Mouse (Mus musculus): ENCODE results near the gene Mok. TPM values are rescaled to one million over a fixed set of nuclear protein-coding genes. Genes with fewer than 3 reads are reported as not detected.

Mok gene
- total RNA-seq, 2 experiments from 2014 or later, result 13.2 to 16.5 TPM

DNA sequence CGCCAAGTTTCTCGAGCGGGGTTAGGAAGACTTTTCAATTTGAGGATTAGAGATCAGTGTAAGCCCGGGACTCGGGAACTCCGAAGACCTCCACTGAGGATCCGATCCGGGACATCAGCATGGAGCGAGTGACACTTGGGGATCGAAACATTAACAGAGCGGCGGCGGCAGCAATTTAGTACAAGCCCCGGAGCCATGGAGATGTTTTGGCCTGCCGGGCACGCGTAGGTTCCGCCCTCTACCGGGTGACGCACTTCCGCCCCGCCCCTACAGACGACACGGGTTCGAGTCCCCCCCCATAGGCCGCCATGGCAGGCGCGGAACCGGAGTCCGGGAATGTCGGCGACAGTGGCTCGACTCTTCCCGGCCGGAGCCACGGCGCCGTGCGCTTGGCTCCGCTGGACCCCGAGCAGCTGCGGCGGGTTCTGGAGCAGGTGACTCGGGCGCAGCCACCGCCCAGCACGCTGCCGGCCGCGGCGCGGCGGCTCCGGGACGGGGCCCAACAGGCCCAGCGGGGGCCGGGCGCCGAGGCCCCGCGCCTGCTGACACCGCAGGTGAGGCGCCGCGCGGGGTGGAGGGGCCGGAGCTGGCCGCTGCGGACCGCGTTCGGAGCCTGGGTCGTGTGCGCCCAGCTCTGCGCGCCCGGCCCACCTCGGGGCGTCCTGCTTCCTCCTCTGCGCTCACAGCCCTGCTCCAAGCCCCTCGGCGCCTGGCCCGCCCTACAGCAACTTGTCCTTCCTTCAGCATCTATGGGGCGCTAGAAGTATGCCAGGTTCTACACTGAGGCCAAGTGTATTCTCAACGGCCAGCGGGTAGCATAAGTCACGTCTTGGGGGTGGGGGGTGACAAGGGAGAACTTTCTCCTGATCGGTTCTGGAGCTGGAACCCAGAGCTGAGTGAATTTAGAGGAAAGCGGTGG, 9.5 kb upstream of the Mok start, which contains the start of gene Zfp839:
TSS of gene Zfp839 (plus strand) at position 244 of the 919 bp plus-strand sequence.
- DNase-seq, result peak; percentile 85
- intact Hi-C loops (cut with DNase I), result no loop called here

DNA sequence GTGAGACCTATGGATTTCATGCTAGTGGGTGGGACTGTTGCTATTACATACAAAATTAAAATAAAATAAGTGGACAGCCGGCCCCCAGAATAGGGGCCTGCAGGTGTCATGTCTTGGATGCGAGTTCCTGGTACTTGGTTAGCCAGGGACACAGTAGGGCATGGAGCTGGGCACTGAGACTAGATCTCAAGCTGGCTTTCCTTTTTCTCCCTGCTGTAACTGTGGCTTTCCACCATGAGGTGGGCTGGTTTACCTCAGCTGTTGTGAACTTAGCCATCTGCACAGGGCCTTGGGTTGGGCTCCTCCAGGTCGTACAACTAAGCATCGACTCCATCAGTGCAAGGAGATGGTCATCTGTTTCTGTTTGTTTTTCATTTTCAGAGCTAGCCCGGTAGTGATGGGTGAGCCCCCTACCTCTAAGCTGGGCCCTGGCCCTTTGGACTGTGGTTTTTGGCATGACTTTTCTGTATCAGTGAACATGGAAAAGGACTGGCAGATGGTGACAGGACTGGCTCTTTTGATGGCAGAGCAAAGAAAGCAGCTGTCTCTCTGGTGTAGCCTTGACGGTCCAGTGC, 5.5 kb upstream of the Mok start:
- intact Hi-C loops (cut with DNase I), result loop anchor here (10.0 kb wide), 2 partner anchors 111 to 231 kb away; partner anchors contain the start of gene Wdr20
- peak; percentile 36 for DNase-seq

DNA sequence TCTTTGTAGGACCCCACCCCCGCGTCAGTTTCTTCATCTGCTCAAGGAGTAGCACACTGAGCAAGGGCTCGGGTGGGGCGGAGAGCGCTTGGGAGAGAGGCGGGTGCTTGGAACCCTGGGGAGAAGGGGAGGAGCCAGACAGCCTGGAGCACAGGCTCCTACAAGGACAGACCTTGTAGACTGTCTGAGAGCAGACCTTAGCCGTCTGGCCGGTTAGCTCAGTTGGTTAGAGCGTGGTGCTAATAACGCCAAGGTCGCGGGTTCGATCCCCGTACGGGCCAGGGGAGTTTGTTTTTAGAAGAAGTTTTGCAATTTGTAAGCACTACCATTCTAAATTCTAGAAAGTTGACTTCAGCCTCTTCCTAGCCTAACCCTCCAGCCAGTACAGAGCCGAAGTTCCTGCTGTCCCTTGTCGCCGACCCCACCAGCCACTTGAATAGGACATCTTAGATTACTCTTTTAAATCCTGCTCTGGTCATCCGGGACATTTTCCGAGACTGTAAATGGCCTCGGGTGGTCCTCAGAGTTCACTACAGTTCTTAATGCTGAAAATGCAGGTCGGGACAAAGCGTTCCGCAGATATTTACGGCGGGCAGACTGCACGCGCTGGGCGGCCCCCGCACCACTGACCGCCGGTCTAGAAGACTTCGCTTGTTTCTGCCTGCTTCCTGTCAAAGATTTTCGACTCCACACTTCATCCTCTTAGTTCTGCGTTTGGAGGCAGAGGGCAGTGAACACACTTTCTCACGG, 4.6 kb upstream of the Mok start:
- intact Hi-C loops (cut with DNase I), result loop anchor here (10.0 kb wide), 2 partner anchors 111 to 231 kb away; partner anchors contain the start of gene Wdr20
- DNase-seq, result peak; percentile 78

GRCm38 (mm10) chr12:110844227-110845130, 3.7 kb upstream of the Mok start:
- intact Hi-C loops (cut with DNase I), result loop anchor here (5.0 to 10.0 kb wide), 4 partner anchors 110 to 427 kb away; partner anchors contain the start of gene Wdr20

DNA sequence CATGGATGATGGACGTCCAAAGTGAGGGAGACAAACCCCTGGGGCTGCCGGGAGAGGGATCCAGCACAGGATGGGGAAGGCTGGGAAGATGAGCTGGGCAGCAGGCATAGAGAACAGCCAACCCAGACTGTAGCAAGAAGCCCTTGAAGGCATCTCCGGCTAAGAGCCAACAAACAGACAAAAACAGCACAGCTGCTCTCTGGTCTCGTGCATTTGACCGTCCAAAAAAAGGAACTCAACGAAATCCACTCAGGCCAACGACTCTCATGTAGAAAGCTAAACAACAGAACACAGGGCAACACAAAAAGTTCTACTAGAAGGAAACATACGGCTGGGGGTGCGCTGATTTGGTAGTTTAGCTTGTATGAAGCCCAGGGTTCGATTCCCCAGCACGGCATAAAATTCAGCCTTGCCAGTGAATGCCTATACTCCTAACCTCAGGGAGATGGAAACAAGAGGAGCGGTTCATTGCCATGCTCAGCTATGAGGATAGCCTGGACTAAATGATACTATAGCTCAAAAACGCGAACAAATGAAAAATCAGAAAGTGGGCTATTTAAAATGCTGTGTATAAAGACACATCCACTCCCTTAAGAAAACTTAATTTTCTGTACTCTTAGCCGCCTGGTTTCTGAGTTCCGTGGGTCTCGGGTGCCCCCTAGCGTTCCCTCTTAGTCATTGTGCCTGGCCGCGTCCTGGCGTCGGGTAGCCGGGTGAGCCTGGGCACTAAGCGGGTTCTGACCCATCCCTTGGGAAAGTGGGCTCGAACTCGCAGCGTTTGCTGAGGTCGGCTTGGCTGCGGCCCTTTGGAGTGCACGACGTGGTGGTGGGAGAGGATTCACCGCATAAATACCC, 2.7 kb upstream of the Mok start:
- peak; percentile 78 for DNase-seq
- intact Hi-C loops (cut with DNase I), result loop anchor here (5.0 to 10.0 kb wide), 4 partner anchors 109 to 426 kb away; partner anchors contain the start of gene Wdr20

More at GRCm38 (mm10) chr12:110844227-110845130, 3.7 kb upstream of the Mok start:
- DNase-seq, result no peak

GRCm38 (mm10) chr12:110841731-110842493, 1.2 kb upstream of the Mok start:
- intact Hi-C loops (cut with DNase I), result loop anchor here (5.0 to 10.0 kb wide), 4 partner anchors 107 to 425 kb away; partner anchors contain the start of gene Wdr20
- no peak for DNase-seq

DNA sequence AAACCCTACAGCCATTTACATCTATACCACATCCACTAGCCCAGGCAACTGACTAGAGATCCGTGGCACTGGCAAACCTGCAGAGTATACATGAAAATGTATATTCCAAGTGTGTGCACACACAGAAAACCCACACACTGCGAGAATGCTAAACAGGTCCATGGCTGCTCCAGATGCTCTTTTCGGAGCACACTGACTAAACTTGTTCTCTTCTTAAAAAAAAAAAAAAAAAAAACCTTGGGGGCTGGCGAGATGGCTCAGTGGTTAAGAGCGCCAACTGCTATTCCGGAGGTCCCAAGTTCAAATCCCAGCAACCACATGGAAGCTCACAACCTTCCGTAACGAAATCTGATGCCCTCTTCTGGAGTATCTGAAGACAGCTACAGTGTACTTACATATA, 2.9 kb downstream of the Mok start:
- intact Hi-C loops (cut with DNase I), result no loop called here
- no peak for DNase-seq

GRCm38 (mm10) chr12:110837192-110837841, 3.4 kb downstream of the Mok start:
- intact Hi-C loops (cut with DNase I), result no loop called here
- no peak for DNase-seq

- no peak for DNase-seq
- intact Hi-C loops (cut with DNase I), result no loop called here
Observed at GRCm38 (mm10) chr12:110836729-110837128, 4.0 kb downstream of the Mok start.

GRCm38 (mm10) chr12:110835182-110835581, 5.6 kb downstream of the Mok start:
- intact Hi-C loops (cut with DNase I), result no loop called here

DNA sequence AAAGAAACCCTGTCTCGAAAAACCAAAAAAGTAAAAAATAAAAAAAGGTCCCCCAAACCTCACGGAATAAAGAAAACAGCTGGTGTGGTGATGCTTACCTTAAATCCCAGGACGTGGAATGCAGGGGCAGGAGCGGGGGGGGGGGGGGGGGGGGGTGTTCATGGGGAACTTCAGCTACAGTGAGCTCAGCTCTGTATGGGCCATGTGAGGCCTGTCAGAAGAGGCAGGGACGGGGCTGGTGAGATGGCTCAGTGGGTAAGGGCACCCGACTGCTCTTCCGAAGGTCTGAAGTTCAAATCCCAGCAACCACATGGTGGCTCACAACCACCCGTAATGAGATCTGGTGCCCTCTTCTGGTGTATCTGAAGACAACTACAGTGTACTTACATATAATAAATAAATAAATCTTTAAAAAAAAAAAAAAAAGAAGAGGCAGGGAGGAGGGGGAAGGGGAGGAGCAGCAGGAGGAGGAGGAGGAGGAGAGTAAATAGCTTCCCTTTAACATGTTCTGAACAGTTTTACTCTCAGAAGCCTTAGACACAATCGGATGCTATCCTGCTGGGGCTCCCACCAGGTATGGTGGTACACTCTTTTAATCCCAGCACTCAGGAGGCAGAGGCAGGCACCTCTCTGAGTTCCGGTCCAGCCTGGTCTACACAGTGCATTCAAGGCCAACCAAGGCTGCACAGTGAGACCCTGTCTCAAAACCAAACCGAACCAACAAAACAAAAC, 10.3 kb downstream of the Mok start:
- no peak for DNase-seq
- intact Hi-C loops (cut with DNase I), result no loop called here

More at GRCm38 (mm10) chr12:110835182-110835581, 5.6 kb downstream of the Mok start:
- DNase-seq, result no peak

DNA sequence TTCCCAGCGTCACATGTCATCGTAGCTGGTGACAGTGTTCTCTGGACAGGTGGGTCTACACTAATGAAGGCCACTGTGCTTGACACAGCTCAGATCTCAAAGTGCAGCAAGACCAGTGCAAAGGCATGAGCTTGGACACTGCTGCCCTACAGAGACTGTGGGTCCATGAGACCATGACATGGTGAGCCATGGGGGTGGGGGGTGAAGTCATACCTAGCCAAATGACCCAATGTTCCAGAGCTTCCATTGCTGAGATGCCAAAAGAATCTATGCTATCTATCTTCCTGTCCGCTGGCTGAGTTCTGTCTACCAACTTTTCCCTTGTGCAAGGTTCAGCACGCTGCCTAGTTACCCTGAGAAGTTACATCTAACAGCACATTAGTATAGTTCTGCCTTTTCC, 11.8 kb downstream of the Mok start:
- no peak for DNase-seq
- intact Hi-C loops (cut with DNase I), result no loop called here

DNA sequence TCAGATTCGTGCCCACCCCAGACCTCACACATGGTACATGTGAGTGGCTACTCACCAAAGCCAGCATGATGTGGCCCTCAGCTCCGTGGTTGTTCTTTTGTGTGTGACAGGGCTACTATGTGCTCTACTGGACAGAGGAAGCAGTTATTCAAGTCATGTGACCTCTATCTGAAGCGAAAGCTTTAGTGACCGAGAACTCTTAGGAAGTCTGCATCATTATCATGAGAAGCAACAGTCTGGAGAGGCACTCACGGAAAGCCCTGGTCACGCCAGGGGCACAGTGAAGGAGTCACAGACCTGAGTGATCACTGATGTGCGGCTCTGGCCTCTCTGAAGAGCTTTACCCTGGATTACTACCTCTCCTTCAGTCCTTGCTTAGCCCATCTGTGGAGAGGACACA, 18.4 kb downstream of the Mok start:
- DNase-seq, result no peak
- intact Hi-C loops (cut with DNase I), result no loop called here

DNA sequence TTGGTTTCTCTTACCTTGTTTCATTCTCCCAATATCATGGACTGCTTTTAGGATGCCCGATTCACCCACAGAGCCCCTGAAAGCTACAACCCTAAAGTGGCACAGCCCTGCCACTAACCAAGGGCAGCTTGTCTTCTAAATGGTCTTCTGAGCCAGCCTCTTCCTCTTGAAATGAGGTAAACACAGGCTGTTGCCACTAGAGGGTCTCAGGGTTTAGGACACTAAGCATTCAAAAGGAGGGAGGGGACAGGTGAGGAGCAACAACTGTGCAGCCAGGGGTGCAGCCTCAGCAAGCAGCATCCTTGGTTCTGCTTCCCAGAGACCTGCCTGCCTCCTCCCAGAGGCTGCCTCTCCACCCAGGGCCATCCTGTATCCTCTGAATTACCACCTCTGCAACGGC, 19.0 kb downstream of the Mok start:
- intact Hi-C loops (cut with DNase I), result no loop called here
- DNase-seq, result no peak

- intact Hi-C loops (cut with DNase I), result no loop called here
- DNase-seq, result no peak
Observed at GRCm38 (mm10) chr12:110819367-110819766, 21.4 kb downstream of the Mok start.

GRCm38 (mm10) chr12:110816833-110817232, 23.9 kb downstream of the Mok start:
- intact Hi-C loops (cut with DNase I), result no loop called here
- DNase-seq, result no peak

DNA sequence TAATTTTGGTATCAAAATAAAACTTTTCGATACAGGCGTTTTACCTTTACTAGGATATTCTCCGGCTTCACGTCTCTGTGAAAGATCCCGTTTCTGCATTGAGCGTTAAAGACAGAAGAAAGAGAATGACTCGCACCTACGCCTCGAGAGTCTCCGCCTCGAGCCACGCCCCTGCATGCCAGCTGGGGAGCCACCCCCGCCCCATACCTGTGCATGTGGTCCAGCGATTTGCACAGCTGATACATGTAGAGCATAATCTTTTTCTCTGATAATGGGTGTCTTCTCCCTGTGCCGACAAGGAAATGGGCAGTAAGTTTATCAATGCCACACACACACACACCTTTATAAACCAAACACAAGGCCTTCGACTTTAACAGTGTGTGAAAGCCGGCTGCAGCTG, 25.8 kb downstream of the Mok start:
- no peak for DNase-seq
- intact Hi-C loops (cut with DNase I), result no loop called here
